Mouse (Mus musculus): ENCODE measurements around the gene Spats2.
A peak's percentile ranks its signal among the peaks of the same experiment; 100 is the strongest.
"Not testable (repeated sequence)": the region's sequence is repeated elsewhere in the genome, so short reads cannot be mapped to it uniquely, and the experiment has no call there.

Spats2 gene

GRCm38 (mm10) chr15:99125711-99126080 is at the start of gene Spats2:
Gene Spats2, plus strand, starts transcription at chr15:99125916.
- DNase-seq (ENCODE audit: low spot score): no peak

GRCm38 (mm10) chr15:99076011-99076410 is 49.7 kb upstream of the Spats2 start:
- DNase-seq (ENCODE audit: low spot score): not testable (repeated sequence)

GRCm38 (mm10) chr15:99078181-99078910 is 47.4 kb upstream of the Spats2 start:
- no peak for DNase-seq (ENCODE audit: low spot score)

- DNase-seq (ENCODE audit: low spot score): no peak
Measured at GRCm38 (mm10) chr15:99079804-99080203, 45.9 kb upstream of the Spats2 start.

GRCm38 (mm10) chr15:99082322-99082721 is 43.4 kb upstream of the Spats2 start:
- DNase-seq (ENCODE audit: low spot score): no peak

- no peak for DNase-seq (ENCODE audit: low spot score)
Measured at GRCm38 (mm10) chr15:99082840-99083239, 42.9 kb upstream of the Spats2 start.

- DNase-seq (ENCODE audit: low spot score): peak; percentile 38
Measured at GRCm38 (mm10) chr15:99083258-99083657, 42.5 kb upstream of the Spats2 start.

- DNase-seq (ENCODE audit: low spot score): no peak
Measured at GRCm38 (mm10) chr15:99083867-99084557, 41.7 kb upstream of the Spats2 start.

GRCm38 (mm10) chr15:99084618-99085017 is 41.1 kb upstream of the Spats2 start:
- no peak for DNase-seq (ENCODE audit: low spot score)

- no peak for DNase-seq (ENCODE audit: low spot score)
Measured at GRCm38 (mm10) chr15:99085997-99086396, 39.7 kb upstream of the Spats2 start.

GRCm38 (mm10) chr15:99087253-99088075 is 38.3 kb upstream of the Spats2 start, which contains the start of gene C1ql4:
Gene C1ql4, minus strand, starts transcription at chr15:99087817.
- no peak for DNase-seq (ENCODE audit: low spot score)

GRCm38 (mm10) chr15:99088292-99088691 is 37.4 kb upstream of the Spats2 start:
- DNase-seq (ENCODE audit: low spot score): no peak

- no peak for DNase-seq (ENCODE audit: low spot score)
Measured at GRCm38 (mm10) chr15:99089069-99089468, 36.6 kb upstream of the Spats2 start.

- no peak for DNase-seq (ENCODE audit: low spot score)
Measured at GRCm38 (mm10) chr15:99092870-99093269, 32.8 kb upstream of the Spats2 start, which contains the start of gene Dnajc22. Gene Dnajc22, plus strand, starts transcription at chr15:99093170.

GRCm38 (mm10) chr15:99093291-99094258 is 32.1 kb upstream of the Spats2 start:
- DNase-seq (ENCODE audit: low spot score): no peak

GRCm38 (mm10) chr15:99094631-99095270 is 31.0 kb upstream of the Spats2 start:
- DNase-seq (ENCODE audit: low spot score): no peak

GRCm38 (mm10) chr15:99095356-99095755 is 30.4 kb upstream of the Spats2 start:
- DNase-seq (ENCODE audit: low spot score): no peak

GRCm38 (mm10) chr15:99096061-99096793 is 29.5 kb upstream of the Spats2 start:
- no peak for DNase-seq (ENCODE audit: low spot score)

- DNase-seq (ENCODE audit: low spot score): no peak
Measured at GRCm38 (mm10) chr15:99096831-99097500, 28.8 kb upstream of the Spats2 start.

Data from layer of hippocampus, adult 9-10 months (tissue).